Mouse (Mus musculus): Measurements from ENCODE around the gene Rtf1.

GRCm38 (mm10) chr2:119698472-119698871 lies 23.6 kb downstream of the Rtf1 start:
- no peak for TF ChIP-seq CTCF (IDR thresholded peaks at IDR 0.05)
- no peak for TF ChIP-seq EP300 (IDR thresholded peaks at IDR 0.05)
